Mouse (Mus musculus) left cerebral cortex, adult 11 months (tissue): ENCODE measurements around the gene Dennd2a.
A peak's percentile ranks its signal among the peaks of the same experiment; 100 is the strongest.

Source experiments
- DNase-seq: peaks from one replicate; pipeline ENCODE4 v3.0.0; 2022; ENCODE audit warnings: low spot score

Dennd2a gene

DNA sequence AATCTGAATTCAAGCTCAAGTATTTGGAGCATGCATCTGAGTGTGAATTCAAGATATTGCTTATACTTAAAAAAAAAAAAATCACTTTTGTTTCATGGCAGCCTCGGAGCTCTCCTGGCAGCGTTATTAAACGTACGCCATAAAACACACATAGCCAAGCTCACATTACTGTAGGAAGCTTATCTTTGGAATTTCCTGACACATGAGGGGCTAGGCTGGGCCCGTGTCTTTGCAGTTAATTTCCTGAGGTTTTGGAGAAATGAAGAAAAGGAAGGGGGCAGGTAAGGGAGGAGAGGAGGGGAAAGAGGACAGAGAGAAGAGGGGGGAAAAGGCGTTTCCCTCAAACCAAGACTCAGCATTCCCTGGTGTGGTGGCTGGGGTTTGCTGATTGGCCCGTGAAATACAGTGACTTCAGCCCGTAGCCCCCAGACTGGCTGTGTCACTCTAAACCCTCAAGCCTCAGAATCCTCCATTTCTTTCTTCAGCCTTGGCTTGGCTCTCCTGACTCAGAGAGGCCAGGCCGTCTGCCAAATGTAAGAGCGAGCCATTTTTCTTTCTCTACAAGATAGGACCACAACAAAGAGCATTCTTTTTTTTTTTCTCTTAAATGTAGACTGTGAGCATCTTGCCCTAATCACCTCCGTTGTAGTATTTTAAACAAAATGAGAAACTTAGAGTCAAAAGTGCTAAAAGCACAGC lies 42.5 kb downstream of the Dennd2a start:
- no peak for DNase-seq

DNA sequence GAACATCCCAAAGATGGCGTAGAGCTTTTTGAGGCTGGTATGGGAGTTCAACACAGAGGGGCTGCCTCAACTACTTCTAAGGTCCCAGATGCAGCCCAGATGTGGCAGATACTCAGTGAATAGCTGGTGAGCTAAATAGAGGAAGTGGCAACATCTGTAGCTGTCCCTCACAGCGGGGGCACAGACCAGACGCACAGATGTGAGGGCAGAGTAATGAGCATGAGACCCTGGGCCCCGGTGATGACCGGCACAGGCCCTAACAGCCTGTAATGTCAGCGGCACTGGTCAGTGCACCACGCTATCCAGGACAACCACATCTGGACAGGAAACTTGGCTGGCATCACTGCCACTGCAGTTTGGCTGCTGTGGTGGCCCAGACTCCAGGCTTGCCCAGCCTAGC lies 54.2 kb downstream of the Dennd2a start:
- DNase-seq, result no peak

DNA sequence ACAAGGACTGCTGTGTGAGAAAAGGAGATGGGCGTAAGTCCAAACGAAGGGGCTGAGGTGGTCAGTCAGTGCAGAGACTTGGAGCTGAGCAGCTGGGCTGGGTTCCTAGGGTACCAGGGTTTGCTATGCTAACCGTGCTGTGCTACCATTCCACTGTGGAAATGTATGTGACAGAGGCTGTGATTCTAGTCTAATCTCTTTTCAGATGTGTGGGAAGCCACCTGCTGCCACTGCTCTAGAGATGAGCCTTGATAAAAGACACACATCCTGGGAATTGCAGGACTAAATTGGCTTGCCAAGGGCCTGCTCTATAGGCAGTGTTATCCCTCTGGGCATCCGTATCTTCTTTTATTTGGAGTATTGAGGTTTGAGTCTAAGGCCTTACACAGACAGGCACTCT lies 60.5 kb downstream of the Dennd2a start:
- no peak for DNase-seq

DNA sequence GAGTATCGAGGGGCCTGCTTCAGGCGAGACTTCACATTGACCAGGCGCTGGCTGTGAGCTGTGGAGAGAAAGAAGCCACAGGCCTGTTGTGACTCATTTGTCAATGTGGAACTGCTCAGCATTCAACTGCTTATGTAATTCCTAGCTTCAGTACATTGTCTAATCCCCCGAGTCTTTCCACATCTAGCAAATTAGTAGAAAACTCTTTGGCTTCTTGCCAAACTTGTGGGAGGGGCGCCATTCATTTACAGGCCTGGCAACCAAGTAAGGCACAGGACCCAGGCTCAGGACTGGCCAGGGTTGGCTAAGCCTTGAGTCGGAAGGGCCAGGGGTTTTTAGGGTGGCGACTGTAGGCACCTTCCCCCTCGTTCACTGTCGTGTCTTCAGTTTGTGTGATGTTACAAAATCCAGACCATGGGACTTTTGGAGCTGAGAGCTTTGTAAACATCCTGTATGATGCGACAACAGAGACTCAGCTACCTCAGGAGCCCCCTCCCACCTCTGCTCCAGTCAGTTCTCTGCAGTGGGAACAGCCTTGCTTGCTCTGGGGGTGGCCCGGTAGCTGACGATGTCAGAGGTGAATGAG lies 64.4 kb downstream of the Dennd2a start:
- peak; percentile 58 for DNase-seq

DNA sequence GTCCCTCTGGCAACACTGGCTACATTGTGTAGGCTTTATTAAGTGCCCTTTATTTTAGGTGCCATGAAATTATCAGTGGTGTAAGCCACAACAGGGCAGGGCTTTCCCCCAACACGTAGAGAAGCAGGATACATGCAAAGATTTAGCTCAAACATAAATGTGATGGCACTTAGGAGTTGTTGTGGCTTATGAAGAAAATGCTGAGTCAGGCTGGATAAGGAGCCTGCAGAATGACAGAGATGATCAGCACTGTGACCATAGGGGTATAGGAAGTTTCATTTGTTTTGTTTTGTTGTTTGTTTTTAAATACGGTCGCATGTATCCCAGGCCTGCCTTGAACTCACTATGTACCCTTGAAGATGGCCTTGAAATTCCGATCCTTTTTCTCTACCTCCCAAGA lies 65.5 kb downstream of the Dennd2a start:
- DNase-seq, result no peak

DNA sequence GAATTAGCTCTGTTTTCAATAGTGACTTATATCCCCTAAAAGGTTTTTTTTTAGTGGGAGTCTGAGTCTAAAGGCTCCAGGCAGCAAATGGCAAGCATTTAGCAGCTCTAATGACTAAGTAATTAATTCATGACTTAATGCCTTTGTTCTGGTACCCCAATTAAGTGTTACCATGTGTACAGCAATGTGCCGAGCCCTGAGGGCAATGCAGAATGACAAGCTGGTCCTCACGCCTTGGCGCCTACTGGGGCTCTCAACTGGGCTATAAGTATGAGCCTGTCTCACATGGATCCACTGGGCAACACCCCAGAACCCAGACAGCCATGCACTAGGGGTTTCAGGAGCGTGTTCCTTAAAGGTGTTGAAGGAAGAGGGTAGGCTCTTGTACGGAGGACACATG lies 66.5 kb downstream of the Dennd2a start:
- DNase-seq, result no peak

DNA sequence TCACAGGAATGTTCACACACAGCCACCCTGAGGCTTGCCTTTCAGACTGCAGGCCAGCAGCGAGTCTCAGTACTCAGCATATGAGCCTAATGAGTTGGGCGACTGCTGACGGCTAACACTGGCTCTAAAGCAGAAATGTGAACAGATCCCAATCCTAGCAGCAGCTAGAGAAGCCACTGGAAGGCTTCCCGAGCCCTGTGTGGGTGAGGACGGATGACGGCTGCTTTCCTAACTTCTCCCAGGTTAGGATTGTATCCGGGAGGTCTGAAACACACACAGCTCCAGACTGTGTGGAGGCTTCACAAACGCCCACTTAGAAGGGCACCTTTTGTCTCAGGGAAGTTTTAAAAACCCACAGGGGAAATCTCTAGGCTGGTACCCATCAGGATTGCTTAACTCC lies 69.4 kb downstream of the Dennd2a start:
- no peak for DNase-seq

DNA sequence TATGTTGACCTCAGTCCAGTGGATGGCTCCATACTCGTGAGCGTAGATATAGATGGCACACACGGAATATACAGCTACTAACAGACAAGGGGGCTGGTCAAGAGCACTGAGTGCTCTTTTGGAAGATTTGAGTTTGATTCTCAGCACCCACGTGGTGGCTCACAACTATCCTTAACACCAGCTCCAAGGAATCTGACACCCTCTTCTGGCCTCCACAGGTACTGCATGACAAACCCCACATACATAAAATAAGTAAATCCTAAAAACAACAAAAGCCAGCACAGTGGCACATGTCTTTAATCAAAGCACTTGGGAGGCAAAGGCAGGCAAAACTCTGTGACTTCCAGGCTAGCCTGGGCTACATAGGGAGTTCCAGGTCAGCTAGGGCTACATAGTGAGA lies 74.0 kb downstream of the Dennd2a start:
- no peak for DNase-seq

DNA sequence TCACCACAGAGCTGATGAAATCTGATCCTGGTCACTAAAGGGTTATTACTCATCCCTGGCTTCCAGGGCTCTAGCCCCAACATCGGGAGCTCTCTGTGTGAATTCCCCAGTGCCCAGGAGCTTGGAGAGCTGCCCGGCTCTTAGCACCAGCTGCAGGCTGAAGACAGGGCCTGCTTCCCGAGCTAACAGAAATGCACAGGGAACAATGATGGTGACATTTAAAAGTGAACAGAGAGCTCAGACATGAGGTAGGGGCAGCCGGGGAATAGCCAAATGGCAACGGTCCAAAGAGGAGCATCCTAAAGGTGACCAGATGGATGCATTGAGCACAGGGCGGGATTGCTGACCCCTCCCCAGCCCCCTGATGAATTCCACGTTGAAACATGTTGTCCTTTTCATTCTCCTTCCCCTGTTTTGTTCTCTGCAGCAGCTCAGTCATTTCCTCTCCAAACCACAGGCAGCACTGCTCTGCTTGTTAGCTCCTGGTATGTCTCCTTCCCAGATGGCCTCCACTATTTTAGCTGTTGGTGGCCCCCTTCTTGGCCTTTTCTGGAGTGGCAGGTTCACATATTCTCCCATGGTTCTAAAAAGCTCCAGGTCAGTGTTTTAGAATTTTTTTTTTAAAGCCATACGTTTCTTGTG lies 79.0 kb downstream of the Dennd2a start:
- DNase-seq, result no peak

DNA sequence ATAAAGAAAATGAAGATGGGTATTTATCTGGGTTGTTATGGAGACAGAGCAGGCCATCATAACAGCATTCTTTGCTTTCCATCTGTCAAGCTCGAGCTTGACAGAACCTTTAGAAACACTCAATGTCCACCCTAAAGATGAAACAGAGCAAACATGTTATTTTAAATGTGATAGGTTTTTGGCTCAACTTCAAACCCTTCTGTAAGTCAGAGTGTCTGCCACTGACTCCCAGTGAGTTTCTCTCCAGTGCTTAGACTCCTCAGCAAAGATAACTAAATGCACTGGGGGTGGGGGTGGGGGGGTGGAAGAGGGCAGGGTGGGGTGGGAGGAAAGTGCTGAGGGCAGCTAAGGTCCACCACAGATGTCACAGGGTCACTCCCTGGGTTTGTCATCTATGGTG lies 81.0 kb downstream of the Dennd2a start:
- no peak for DNase-seq

DNA sequence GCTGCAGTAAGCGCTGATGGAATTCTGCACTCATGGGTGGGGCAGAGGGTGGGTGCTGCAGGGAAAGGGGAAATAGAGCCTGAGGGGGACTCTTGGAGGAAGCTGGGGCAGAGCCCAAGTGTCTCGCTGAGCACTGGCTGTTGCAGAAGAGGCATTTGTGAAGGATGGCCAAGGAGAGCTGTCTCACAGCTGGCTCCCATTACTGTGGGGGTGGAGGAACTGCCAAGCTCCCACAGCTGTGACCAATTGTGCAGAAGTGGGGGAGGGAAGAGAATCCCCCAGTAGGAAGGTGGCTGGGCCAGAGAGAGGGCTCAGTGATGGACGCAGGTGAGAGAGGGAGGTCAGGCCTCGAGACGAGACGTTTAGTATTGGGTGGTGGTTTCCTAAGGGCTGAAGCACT lies 83.2 kb downstream of the Dennd2a start:
- no peak for DNase-seq

DNA sequence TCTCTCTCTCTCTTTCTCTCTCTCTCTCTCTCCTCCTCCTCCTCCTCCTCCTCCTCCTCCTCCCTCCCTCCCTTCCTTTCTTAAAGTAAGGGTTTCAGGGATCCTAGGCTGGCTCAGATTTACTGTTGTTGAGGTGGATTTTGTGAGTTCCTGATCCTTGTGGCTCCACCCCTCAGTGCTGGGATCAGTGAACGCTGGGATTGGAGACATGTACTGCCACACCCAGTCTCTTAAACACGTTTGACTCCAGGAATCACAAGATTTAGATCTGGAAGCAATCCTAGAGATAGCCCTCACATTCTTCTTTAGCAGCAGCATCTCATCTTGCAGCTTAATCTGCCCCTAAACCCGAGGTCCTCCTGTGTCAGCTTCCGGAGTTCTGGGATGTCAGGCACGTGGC lies 84.8 kb downstream of the Dennd2a start:
- DNase-seq, result no peak

DNA sequence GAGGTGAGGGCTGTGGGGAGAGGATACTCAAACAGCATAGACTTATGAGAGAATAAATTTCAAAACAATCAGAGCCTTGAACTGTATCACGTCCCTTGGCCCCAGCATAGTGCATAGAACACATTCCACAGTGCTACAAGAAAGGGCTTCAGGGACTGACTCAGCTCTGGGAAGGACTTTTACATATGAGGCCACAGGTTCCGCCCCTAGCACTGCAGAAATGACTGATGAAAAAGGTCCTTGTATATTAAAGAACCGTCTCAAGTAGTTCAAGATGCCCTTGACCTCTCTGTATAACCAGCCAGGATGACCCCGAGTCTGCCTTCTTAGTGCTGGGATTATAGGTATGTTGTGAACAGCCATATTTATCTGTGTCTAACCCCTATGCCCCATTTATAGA lies 85.4 kb downstream of the Dennd2a start:
- DNase-seq, result no peak

DNA sequence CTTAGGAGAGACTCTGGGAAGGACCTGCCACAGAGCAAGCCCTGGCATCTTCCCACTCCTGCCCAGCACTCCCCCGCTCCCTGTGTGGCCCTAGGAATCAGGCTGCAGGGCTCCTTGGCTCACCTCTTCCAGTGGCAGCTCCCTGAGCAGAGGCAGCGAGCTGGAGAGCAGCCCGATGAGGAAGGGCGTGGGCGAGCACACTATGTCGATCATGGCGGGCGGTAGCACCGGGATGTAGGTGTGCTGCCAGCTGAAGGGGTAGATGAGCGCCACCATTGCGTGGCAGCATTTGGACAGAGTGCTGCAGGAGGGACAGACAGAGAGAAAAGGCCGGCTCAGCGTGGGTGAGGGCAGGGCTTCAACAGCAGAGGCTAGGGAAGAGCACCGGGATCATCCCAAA lies 87.6 kb downstream of the Dennd2a start:
- DNase-seq, result peak; percentile 50

DNA sequence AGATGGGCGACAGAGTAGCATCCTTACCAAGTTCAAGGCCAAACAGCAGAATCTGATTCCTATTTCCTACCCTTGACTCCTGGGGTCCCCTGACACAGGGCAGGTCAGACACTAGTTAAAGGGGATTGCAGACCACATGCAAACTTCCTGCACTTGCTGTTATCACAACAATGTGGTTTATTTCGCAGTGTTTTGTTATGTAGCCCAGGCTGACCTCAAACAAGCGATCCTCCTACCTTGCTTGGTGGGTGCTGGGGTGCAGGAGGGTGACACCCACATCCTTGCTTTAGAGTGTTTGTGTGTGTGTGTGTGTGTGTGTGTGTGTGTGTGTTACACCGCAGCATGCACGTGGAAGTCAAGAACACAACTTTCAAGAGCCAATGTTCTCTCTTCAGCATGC lies 88.2 kb downstream of the Dennd2a start:
- no peak for DNase-seq

DNA sequence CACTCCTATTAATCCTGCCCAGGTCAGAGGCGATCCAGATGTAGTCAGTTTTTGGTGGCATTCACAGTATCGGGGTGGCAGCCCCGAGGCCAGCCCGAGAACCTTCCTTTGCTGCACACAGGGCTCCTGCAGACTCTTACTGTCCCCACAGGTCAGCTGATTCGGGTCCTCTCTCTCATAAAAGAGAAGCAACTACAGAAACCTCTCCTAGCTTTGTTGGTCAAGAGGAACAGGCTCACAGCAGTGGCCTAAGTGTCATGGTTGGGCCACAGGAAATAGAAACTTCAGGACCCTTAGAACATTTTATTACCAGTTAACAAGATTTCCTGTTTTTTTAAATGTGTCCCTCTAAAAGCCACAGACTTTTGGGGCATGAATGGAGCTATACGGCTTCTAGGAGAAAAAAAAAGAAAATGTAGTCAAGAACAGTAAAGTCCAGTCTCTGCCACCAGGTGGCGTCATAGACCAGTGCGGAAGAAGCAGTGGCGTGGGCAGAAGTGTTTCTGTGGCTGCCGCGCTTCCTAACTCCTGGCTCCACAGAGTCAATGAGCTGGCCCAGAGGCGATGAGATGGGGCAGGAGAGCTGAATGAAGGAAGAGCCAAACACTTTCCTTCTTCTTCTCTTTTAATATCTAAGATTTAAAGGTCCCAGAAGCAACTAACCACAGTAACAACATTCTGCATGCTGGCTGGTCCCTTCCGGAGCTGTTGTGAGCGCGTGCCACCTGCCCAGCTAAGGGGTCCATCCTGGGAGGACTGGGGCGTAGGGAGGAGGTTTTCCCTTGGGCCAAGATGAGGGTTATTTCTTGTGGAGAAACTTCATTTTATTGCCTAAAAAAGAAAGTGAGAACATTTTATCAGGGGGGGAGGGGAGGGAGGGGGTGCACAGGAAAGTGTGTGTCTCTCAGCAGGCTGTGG lies 94.8 kb downstream of the Dennd2a start:
- peak; percentile 67 for DNase-seq

DNA sequence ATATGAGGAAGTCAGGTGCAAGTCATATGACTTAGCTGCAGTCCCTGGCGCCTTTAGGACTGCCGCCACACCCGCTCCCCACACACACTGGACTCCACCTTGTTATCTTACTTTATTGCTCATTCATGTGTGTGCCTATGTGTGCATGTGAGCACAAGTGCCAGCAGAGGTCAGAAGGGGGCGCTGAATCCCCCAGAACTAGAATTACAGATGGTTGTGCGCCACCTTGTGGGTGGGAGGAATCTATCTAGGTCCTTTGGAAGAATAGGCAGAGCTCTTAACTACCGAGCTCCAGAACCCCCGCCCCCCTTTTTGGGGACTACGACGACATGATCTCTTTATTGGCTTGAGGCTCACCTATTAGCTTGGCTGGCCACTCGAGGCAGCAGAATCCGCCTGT lies 97.6 kb downstream of the Dennd2a start:
- no peak for DNase-seq

DNA sequence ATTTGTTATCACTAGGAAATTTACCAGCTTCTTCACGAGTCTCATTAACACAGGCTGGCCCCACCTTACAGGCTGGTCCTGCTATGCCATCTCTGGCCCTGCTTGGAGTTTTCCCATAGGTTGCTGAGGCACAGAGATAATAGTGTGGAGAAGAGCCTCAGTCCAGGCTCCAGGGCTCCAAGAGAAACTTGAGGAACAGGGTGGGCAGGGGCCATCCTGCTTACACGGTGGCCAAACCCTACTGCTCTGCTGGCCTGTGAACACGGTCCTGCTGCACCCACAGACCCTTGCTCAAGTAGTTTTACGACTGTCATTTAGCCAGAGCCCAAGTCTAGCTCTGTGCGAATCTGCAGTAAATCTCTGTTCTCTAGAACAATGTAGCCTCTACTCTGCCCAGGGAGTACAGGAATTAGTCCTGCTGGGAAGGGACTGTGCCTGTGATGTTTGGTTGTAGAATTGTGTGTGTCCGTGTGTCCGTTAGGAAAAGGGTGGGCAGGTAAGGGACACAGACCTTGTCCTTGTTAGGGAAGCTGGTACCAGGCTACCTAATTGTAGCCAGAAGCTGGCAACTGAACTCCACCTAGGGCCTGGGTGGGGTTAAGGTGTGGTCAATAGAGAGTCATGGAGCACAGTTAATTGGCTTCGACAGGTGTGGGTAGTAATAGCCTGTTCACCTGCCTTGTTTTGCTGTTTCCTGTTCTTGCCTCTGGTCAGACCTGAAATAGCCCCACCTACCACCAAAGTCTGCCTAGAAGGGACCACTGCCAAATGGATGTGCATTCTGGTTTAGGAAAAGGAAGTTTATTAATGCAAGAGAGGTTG lies 102.1 kb downstream of the Dennd2a start:
- DNase-seq, result no peak

DNA sequence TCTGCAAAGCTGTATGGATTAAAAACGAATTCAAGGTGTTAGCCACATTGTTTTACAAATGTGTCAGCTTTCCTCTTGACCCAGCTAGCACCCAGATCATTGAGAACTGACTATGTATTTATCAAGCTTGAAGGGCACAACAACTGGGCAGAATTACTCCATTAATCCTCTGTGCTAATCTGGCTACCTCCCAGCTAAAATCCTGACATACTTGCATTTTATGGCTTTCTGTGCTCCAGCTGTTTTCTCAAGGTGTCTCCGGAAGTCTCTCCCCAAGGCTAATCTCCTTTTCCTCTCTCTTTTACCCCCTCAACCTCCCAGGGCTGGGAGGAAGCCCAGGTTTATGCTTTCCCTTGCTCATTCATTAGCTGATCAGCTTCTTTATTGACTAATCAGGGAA lies 103.1 kb downstream of the Dennd2a start:
- no peak for DNase-seq

DNA sequence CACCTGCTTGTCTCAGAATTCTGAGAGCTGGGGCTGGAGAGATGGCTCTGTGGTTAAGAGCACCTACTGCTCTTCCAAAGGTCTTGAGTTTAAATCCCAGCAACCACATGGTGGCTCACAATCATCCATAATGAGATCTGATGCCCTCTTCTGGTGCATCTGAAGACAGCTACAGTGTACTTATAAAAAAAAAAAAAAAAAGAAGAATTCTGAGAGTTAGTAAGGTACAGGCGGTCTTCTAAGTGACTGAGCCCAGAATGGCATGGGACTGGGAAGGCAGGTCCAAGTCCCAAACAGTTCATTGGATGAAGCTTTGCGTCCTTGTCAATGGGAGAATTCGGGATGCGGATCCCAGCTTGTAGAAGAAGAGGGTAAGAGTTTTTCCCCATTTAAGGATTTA lies 104.1 kb downstream of the Dennd2a start:
- DNase-seq, result no peak

DNA sequence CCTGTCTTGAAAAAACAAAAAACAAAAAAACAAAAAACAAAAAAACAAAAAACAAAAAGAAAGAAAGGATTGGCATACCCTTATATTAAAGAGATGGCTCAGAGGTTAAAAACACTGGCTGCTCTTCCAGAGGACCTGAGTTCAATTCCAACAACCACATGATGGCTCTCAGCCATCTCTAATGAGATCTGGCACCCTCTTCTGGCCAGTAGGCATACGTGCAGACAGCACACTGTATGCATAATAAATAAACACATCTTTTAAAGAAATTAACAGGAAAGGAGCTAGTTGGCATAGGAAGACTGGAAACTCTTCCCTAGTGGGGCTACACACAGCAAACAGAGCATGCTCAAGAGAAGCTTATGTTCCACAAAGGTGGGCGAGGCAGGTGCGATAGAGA lies 106.6 kb downstream of the Dennd2a start:
- no peak for DNase-seq

DNA sequence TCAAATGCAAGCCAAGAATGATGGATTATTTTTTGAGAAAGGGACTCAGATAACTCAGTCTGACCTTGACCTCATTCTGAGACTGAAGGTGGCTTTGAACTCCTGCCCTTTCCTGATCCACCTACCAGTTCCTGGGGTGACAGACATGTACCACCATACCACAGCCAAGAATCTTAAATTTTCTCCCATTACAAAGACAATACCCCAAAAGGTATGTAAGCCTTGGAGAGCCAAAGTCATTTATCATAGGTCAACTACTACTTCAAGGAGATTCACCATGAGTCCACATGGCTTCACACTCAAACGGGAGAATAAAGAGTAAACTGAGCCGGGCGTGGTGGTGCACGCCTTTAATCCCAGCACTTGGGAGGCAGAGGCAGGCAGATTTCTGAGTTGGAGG lies 107.1 kb downstream of the Dennd2a start:
- no peak for DNase-seq
